Mouse (Mus musculus): ENCODE measurements around the gene Abcc4. TPM values are rescaled to one million over a fixed set of nuclear protein-coding genes. Genes with fewer than 3 reads are reported as not detected.
"Not testable (repeated sequence)": the region's sequence is repeated elsewhere in the genome, so short reads cannot be mapped to it uniquely, and the experiment has no call there.

Abcc4 gene
- polyA plus RNA-seq, 1 experiment = 4.5 TPM

DNA sequence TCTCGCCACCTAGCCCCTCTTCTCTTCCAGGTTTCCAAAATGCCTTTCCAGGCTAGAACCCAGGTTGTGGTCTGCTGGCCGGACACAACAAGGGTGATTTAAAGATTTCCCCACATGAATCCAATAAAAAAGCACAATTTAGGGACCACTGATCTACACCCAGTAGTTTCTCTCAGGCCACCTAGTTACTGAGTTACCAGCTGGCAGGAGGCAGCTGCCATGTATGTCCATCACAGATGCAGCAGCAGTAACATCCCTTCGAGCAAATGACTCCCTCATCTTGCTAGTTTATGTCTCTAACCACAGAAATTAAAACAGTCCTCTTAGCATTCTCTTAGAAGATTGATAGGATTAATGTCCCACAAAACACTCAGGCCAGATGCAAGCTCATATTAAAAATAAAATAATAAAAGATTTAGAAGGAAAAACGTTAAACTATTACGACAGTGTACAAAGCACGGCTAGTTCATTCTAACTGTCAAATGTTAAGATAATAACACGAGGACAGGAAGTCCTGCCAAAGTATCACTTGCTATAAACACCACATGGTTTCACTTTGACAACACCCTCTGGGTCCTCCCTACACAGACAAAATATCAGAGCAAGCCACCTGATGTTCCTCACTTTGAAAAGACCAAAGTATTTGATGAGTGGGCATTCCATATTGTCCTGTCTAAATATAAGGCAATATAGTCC, 56.7 kb downstream of the Abcc4 start:
- DNase-seq = no peak
- no peaks in the 10 kb centered on the region for H3K4me1 ChIP-seq (ENCODE audit: control insufficient read depth, insufficient read depth, low read length)

DNA sequence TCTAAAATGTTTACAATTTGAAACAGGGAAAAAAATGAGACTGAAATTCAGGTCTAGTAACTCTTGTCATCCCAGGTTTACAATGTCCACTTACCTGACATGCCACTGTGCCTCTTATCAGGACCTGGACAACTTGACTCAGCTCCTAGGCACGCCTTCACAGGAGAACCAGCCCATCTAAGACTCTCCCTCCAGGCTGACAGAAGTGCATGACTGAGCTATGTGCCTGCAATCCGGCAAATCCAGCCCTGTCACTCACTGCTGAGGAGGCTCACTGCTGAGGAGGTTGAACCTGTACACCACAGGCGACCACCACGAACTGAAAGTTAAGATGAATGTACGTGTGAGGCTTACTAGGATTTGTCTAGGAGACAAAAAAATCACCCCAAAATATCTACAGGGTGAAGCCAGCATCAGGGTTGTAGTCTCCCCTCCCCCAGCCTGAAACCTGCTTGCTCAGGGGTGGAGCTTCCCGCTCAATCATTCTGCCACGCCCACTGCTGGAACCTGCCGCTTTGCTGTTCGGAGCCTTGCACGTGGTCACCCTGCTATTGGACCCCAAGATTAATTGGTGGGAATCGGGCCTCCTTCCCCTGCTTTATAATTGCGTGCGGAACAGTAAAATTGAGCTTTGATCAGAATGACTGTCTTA, 63.0 kb downstream of the Abcc4 start:
- not testable (repeated sequence) for H3K4me1 ChIP-seq (ENCODE audit: control insufficient read depth, insufficient read depth, low read length); H3K4me3 ChIP-seq (replicated peaks; ENCODE audit: insufficient read depth, low read depth, low read length); DNase-seq; H3K27me3 ChIP-seq (ENCODE audit: control insufficient read depth, insufficient read depth, low read length); H3K27ac ChIP-seq (ENCODE audit: insufficient read depth, low read length)
- 87% methylated on average over 13 of the region's 13 CpGs for WGBS

More for the DNA sequence above, 56.7 kb downstream of the Abcc4 start:
- no peak overlapping the region for H3K27ac ChIP-seq (ENCODE audit: insufficient read depth, low read length)
- no peak overlapping the region for H3K4me3 ChIP-seq (replicated peaks; ENCODE audit: insufficient read depth, low read depth, low read length)
- H3K27me3 ChIP-seq (ENCODE audit: control insufficient read depth, insufficient read depth, low read length) = no peaks in the 10 kb centered on the region
- TF ChIP-seq POLR2A (IDR thresholded peaks at IDR 0.05; ENCODE audit: borderline replicate concordance, insufficient read depth, low read length) (no peak), CTCF (IDR thresholded peaks at IDR 0.05; ENCODE audit: borderline replicate concordance, insufficient read depth, low read depth, low read length) (no peak)
- 82% methylated on average over 7 of the region's 7 CpGs for WGBS

DNA sequence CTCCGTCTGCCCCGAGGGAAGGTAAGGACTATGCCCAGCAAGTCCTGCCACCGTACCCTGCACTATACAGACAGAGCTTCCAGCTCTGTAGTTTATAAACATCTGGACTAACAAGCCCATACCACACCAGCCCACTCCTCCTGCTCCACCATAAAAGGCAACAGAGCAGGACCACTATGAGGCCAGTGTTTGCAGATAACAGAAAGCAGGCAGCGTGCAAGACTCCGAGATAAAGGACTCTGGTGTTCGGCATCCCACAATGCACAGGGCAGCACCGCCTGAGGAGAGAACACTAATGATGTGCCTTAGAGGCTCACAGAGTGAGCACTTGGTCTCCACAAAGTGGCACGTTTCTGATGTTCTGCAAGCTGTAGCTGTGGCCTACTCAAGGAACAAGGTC, 63.9 kb downstream of the Abcc4 start:
- WGBS = 86% methylated on average over 8 of the region's 8 CpGs
- H3K27me3 ChIP-seq (ENCODE audit: control insufficient read depth, insufficient read depth, low read length) = no peaks in the 10 kb centered on the region
- DNase-seq = no peak
- H3K27ac ChIP-seq (ENCODE audit: insufficient read depth, low read length) = no peak overlapping the region
- no peak overlapping the region for H3K4me3 ChIP-seq (replicated peaks; ENCODE audit: insufficient read depth, low read depth, low read length)
- H3K4me1 ChIP-seq (ENCODE audit: control insufficient read depth, insufficient read depth, low read length) = no peaks in the 10 kb centered on the region
- TF ChIP-seq POLR2A (IDR thresholded peaks at IDR 0.05; ENCODE audit: borderline replicate concordance, insufficient read depth, low read length) (no peak), CTCF (IDR thresholded peaks at IDR 0.05; ENCODE audit: borderline replicate concordance, insufficient read depth, low read depth, low read length) (no peak)

DNA sequence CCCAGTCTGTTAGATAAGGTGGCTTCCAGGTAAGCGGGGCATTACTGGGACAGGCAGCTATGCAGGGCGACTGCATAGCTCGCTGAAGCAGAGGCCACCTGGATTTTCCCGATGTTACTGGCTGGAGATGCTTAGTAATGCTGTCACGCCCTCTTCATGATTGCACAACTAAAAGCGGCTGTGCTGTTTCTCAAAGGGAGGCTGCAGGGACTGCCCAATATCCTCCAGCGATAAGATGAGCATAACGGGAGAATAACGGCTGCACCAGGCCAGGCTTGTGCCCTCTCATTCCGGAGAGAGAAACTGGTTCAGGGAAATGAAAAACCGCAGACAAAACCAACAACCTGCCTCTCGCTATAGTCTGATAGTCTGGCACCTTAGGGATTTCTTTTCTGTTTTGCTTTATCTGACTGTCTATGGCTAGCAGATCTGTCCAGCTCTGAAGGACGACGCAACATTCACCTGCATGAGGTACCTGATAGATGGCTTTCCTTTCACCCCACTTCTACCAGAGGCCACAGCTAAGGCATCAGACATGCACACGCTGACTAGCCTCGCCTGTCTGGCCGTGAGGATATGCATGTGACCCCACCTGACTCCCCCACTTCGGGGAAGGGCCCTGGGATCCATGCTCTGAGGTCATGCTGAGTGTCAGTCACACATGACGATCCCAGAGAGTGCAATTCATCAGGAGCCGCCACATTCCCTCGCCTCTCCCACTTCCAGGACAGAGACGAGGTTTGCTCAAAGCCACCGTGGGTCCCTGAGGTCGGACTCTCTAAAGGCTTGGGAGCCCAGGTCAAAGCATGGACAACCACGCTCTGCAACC, 67.4 kb downstream of the Abcc4 start:
- DNase-seq = no peak
- Histone ChIP-seq H3K4me1 (ENCODE audit: control insufficient read depth, insufficient read depth, low read length) (peaks cover 9% of the 10 kb centered on the region), H3K27me3 (ENCODE audit: control insufficient read depth, insufficient read depth, low read length) (no peaks in the 10 kb centered on the region), H3K27ac (ENCODE audit: insufficient read depth, low read length) (no peak overlapping the region), H3K4me3 (replicated peaks; ENCODE audit: insufficient read depth, low read depth, low read length) (no peak overlapping the region)
- 87% methylated on average over 25 of the region's 25 CpGs for WGBS
- TF ChIP-seq CTCF (IDR thresholded peaks at IDR 0.05; ENCODE audit: borderline replicate concordance, insufficient read depth, low read depth, low read length) (no peak), POLR2A (IDR thresholded peaks at IDR 0.05; ENCODE audit: borderline replicate concordance, insufficient read depth, low read length) (no peak)

DNA sequence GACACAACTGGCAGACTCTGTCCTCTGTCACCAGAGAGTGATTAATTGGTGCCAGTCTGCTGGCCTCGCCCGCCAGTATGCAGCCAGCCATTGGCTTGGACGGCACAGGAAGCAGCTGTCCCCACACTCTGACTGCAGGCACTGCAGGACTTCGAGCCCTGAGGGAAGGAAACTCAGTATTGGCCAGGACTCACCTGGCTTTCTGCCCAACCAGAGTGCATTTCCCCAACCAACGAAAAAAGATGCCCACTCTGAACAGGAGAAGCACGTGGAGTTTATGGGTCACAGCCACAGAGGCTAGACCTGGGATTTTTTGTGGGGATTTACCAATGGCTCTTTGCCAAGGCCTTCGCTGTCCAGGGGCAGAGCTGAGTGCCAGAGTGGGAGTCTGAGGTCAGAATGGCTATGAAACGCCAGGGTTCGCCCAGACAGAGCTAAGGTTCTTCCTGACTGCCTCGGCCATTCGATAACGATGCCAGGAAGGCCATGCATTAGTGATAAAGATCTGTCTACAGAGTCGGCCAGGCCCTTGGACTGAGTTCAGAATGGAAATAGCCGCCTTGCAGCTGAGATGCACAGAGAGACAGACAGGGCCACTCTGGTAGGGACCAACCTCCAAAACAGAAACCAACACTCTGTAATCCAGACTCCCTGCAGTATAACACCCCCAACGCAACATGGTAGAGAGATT, 70.4 kb downstream of the Abcc4 start:
- Histone ChIP-seq H3K4me3 (replicated peaks; ENCODE audit: insufficient read depth, low read depth, low read length) (no peak overlapping the region), H3K27ac (ENCODE audit: insufficient read depth, low read length) (no peak overlapping the region), H3K27me3 (ENCODE audit: control insufficient read depth, insufficient read depth, low read length) (no peaks in the 10 kb centered on the region), H3K4me1 (ENCODE audit: control insufficient read depth, insufficient read depth, low read length) (peaks cover 9% of the 10 kb centered on the region)
- 9% methylated on average over 15 of the region's 15 CpGs for WGBS
- TF ChIP-seq POLR2A (IDR thresholded peaks at IDR 0.05; ENCODE audit: borderline replicate concordance, insufficient read depth, low read length) (no peak), CTCF (IDR thresholded peaks at IDR 0.05; ENCODE audit: borderline replicate concordance, insufficient read depth, low read depth, low read length) (no peak)
- peak; percentile 64 to 72 for DNase-seq

DNA sequence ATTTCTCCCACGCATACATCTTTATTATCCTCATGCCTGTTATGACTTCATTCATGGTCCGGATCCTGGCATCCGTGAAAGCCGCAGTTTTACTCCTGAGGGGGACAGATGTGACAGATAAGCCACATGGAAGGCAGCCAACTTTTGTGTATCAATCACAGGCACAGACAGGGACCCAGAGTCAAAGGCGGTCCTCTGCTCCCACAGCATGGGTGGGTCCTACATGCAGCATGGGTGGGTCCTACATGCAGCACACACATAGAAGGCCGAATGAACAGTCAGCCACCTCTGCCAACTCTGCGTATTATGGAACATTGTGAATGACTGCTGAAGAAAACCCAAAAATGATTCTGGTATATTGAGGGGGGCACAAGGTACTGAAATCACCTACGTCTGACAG, 76.4 kb downstream of the Abcc4 start:
- H3K27ac ChIP-seq (ENCODE audit: insufficient read depth, low read length) = no peak overlapping the region
- no peak for TF ChIP-seq POLR2A (IDR thresholded peaks at IDR 0.05; ENCODE audit: borderline replicate concordance, insufficient read depth, low read length)
- TF ChIP-seq CTCF (IDR thresholded peaks at IDR 0.05; ENCODE audit: borderline replicate concordance, insufficient read depth, low read depth, low read length) = no peak
- H3K4me1 ChIP-seq (ENCODE audit: control insufficient read depth, insufficient read depth, low read length) = no peaks in the 10 kb centered on the region
- 78% methylated on average over 8 of the region's 8 CpGs for WGBS
- no peaks in the 10 kb centered on the region for H3K27me3 ChIP-seq (ENCODE audit: control insufficient read depth, insufficient read depth, low read length)
- H3K4me3 ChIP-seq (replicated peaks; ENCODE audit: insufficient read depth, low read depth, low read length) = no peak overlapping the region
- DNase-seq = no peak

DNA sequence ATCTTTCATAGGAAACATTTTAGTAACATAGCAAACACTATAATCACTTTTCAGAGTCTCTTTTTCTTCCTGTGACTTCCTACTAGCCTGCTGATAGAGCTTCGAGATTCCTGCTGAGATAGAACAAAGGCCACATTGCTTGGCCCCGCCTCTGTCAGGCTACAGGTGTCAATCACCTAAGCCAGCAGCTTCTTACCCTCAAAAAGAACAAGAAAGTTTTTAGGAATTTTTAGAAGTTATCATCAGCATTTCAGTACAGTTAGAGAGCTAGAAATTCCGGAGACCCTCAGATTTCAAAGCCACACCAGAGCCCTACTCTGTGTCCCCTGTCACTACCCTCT, 84.6 kb downstream of the Abcc4 start:
- DNase-seq = no peak
- TF ChIP-seq CTCF (IDR thresholded peaks at IDR 0.05; ENCODE audit: borderline replicate concordance, insufficient read depth, low read depth, low read length) = no peak
- TF ChIP-seq POLR2A (IDR thresholded peaks at IDR 0.05; ENCODE audit: borderline replicate concordance, insufficient read depth, low read length) = no peak
- Histone ChIP-seq H3K27me3 (ENCODE audit: control insufficient read depth, insufficient read depth, low read length) (no peaks in the 10 kb centered on the region), H3K4me3 (replicated peaks; ENCODE audit: insufficient read depth, low read depth, low read length) (no peak overlapping the region), H3K4me1 (ENCODE audit: control insufficient read depth, insufficient read depth, low read length) (no peaks in the 10 kb centered on the region), H3K27ac (ENCODE audit: insufficient read depth, low read length) (no peak overlapping the region)
- 35% methylated on average over 3 of the region's 3 CpGs for WGBS

Data from cerebellum, adult 2 months (tissue).